Mouse (Mus musculus): Measurements from ENCODE around the gene Cox8a.

The Cox8a gene

DNA sequence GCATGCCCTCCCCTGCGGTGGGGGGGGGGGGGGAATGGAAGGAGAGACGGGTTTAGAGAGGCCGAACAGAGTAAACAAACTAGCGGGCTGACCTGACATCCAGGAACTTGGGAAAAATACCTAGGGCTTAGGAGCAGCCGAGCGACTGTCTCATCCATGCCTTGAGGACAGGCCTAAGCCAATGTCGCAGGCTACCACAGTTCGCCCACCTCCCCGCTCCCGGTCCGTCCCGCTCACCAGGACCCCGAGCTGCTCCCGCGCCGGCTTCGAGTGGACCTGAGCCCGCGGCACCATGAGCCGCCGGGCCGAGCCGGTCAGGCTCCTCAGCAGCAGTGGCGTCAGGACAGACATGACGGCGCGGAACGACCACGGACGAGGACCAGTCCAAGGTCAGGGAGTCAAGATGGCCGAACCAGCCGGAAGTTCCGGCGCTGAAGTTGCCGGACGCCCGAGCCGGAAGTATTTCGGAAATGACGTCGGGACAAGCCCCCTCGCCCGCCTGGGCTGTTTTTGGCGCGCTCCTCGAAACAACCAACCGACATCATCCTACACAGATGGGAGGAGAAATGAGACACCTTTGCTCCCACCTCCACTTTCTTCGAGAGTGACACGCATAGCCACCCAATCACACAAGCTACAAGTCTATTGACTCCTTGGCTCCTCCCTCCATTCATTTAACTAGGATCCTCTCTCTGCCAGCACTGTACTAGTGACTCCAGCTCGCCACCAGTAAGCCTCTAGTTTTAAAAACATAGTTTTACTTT lies at the start of gene Cox8a:
Gene Cox8a (minus strand): TSS at position 455 of the 764 bp plus-strand sequence.
- DNase-seq (ENCODE audit: low spot score in 2 of 2) = peak; percentile 97 to 98

- no peak for DNase-seq (ENCODE audit: low spot score in 2 of 2)
Measured at GRCm38 (mm10) chr19:7266421-7266831, 49.0 kb upstream of the Cox8a start.

DNA sequence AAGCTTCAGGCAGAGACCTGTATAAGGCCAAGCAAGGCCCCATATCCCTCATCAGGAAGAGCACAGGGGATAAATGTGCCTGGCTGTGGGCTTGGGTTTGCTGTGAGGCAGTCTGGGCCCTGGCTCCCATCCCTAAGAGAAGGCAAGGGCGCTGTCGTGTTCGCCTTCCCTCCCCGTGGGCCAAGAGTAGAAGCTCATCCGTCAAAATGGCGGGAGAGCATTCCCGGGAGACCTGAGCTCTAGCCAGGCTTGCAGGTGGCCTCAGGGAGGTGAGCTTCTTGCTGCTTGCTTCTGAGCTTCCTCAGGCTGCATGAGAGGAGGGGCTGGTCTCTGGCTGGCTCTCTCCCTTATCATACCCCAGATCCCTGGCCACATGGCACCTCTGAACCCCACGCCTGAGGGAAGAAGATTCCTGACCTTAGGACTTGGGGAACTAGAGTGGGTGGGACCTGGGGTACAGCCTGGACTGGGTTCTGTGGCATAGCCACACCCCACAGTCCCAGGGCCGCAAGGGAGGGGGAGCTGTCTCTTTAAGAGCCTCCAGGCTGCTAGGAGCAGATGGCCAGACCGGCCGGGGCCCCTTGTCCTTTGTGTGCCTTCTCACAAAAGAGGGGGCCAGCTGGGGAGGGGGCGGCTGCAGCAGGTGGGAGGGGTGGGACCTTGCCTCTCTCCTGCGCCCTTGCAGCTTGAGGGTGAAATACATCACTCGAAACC lies 48.2 kb upstream of the Cox8a start:
- no peak for DNase-seq (ENCODE audit: low spot score in 2 of 2)

- DNase-seq (ENCODE audit: low spot score in 2 of 2) = peak; percentile 72 to 74
Measured at GRCm38 (mm10) chr19:7264766-7265331, 47.4 kb upstream of the Cox8a start.

DNA sequence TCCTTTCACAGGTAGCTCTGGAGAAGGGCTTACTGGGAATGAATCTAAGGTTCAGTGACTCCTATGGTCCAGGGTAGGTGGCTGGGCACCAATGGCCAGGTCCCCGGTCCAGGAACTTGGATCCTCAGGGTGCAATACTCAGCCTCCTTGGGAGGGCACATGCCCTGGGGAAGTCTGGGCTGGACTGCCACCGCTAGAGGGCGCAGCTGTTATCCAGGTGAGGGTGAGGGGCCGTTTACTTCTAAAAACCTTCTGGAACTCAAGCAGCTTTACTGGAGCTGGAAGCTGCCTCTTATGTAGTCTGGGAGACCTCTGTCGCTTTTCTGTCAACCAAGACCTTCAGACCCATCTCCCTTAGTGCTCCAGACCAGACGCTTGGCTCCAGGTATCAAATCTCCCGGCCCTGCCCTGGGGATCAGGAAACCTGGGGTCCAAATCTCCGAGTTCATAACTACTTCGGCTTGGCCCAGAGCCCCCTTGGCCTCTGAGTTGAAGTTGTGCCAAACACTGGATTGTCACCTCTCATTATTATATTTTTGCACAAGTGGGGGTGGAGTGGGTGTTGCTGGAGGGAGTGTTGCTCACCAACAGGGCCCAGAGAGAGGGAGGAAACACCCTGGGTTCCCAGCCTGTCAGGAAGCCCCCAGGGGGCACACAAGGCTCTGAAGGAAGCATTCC lies 46.8 kb upstream of the Cox8a start:
- DNase-seq (ENCODE audit: low spot score in 2 of 2) = peak in 1 of 2 experiments; percentile 75

DNA sequence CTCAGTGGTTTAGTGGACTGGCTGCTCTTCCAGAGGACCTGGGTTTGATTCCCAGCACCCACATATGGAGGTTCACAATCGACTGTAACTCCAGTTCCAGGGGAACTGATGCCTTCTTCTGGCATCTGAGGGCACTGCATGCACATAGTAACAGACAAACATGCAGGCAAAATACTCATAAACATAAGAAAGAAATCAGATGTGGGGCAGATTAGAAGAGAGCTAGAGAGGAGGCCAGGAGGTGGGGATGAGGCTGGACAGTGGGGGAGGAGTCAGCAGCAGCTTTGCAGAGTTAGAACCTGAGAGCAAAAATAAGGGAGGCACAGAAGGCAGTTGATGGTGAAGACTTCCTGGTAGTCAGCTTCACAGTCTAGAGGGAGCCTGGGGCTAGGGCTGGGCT lies 45.2 kb upstream of the Cox8a start:
- DNase-seq (ENCODE audit: low spot score in 2 of 2) = no peak

GRCm38 (mm10) chr19:7261964-7262363 lies 44.5 kb upstream of the Cox8a start:
- DNase-seq (ENCODE audit: low spot score in 2 of 2) = no peak

DNA sequence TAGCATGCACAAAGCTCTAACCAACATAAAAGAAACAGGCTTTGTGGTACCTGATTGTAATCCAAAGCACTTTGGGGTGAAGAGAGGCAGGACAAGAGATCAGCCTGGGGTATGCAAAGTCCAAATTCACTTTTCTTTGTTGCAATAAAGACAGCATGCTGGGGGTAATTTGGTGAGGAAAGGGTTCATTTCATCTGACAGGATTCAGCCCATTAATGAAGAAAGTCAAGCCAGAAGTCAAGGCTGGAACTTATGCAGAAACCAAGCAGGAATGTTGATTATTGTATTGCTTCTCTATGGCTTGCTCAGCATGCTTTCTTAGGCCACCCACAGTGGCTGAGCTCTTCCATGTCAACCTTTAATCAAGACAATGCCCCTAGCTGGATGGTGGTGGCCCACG lies 44.1 kb upstream of the Cox8a start:
- no peak for DNase-seq (ENCODE audit: low spot score in 2 of 2)

DNA sequence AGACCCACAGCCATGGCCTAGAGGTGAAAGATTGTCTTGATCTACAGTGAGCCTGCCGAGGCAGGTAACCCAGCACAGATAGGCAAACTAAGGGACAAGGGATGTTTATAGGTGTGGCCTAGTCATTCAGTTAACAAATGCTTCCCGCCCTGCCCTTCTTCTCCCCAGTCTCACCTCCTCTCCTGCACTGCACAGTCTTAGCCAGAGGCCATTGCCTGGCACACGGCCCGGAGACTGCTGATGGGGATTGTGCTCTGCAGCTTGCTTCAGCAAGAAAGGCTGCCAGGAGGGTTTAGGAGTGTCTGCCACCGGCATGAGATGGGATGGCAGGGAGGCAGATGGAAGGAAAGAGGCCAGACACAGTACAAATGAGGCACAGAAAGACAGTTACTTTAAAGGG lies 40.5 kb upstream of the Cox8a start:
- DNase-seq (ENCODE audit: low spot score in 2 of 2) = no peak

DNA sequence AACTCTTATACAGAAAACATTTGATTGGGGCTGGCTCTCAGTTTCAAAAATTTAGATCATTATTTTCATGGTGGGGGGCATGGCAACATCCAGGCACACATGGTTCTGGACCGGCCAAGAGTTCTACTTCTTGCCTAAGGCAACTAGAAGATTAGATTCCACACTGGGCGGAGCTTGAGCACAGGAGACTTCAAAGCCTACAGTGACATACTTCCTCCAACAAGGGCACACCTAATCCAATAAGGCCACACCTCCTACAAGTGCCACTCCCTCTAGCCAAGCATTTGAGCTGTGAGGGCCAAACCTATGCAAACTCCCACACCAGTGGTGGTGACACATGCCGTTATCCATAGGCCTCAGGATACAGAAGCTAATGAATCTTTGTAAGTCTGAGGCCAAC lies 28.6 kb upstream of the Cox8a start:
- DNase-seq (ENCODE audit: low spot score in 2 of 2) = no peak

GRCm38 (mm10) chr19:7240782-7241690 lies 23.6 kb upstream of the Cox8a start, which contains the start of gene Naa40:
Gene Naa40, minus strand, starts transcription at chr19:7241183.
- peak; percentile 85 to 88 for DNase-seq (ENCODE audit: low spot score in 2 of 2)

DNA sequence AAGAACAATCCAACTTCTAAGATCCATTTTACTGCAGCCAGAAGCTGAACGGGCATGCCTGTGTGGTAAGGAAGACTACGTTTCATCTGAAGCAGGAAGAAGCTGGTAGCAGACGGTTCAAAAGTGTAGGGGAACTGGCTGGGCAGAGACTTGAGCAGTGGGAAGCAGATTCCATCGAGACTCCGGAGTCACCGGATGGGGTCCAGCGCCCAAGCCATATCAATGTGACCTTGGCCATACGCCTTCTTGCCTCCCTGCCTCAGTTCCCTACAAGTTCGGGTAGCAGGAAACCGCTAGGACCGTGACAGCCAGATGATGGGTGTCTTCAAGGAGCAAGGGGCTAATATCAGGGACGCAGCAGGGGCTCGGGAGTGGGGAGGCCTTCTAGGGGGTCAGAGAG lies 22.9 kb upstream of the Cox8a start:
- DNase-seq (ENCODE audit: low spot score in 2 of 2) = no peak

DNA sequence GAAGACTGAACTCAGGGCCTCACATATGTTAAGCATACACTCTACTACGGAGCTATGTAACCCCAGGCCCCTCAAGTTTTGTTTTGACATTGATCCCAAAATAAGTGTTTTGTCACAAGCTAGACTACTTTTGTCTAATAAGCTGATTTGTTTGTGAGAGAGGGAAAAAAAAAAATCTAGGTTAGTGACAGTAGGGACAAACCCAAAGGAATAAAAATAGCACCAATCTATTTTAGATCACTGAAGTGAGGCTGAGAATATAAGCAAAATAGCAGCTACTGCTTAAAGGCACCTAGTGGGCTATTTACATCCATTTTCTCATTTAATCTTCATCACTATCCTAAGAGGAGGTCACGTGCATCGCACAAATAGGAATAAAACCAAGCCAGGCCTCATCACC lies 22.2 kb upstream of the Cox8a start:
- DNase-seq (ENCODE audit: low spot score in 2 of 2) = no peak

DNA sequence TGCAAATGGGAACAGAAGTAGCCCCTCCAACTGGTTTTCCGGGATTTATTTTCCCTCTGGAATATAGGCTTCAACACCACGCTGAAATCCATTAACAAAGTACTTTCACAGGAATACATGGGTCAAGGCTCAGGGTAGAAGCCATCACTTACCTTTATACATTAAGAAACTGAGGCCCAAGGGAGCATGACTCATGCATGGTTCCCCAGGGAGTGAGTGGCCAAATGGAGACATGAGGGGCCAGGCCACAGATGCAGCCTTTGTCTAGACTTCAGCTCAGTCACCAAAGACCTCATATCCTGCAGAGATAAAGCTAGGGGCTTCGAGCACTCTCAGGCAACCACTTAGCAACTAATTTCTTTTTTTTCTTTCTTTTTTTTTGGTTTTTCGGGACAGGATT lies 19.3 kb upstream of the Cox8a start:
- DNase-seq (ENCODE audit: low spot score in 2 of 2) = no peak

DNA sequence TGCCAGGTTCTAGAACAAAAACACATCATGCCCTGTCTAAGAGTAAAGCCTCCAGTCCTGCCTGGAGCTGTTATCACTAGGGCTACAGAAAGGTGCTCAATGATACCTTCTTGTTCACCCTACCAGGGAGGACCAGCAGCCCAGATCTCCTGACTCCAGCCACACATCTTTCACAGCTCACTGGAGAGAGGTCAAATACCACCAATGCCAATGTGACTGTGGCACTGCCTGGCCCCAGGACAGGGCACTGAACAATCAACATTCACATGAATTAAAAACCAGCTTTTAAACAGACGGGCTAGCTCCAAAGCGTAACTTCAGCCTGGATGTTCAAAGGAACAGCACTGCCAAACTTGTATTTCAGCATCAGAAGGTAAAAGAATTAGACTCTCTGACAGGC lies 18.6 kb upstream of the Cox8a start:
- DNase-seq (ENCODE audit: low spot score in 2 of 2) = no peak

DNA sequence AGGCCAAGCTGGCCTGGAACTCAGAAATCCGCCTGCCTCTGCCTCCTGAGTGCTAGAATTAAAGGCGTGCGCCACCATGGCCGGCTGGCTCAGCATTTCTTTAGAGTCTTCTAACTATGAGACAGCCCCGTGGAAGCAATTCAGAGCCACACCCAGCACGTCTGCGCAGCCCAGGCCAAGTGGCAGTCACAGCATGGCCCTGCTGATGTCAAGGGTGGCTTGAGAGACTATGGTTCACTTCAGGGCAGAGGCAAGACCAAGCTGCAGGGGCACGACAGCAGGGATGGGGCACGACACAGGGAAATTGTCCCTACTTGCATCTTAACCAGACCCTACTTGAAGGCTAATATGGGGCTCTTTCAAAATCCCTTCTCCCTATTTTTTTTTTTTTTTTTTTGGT lies 18.0 kb upstream of the Cox8a start:
- no peak for DNase-seq (ENCODE audit: low spot score in 2 of 2)

DNA sequence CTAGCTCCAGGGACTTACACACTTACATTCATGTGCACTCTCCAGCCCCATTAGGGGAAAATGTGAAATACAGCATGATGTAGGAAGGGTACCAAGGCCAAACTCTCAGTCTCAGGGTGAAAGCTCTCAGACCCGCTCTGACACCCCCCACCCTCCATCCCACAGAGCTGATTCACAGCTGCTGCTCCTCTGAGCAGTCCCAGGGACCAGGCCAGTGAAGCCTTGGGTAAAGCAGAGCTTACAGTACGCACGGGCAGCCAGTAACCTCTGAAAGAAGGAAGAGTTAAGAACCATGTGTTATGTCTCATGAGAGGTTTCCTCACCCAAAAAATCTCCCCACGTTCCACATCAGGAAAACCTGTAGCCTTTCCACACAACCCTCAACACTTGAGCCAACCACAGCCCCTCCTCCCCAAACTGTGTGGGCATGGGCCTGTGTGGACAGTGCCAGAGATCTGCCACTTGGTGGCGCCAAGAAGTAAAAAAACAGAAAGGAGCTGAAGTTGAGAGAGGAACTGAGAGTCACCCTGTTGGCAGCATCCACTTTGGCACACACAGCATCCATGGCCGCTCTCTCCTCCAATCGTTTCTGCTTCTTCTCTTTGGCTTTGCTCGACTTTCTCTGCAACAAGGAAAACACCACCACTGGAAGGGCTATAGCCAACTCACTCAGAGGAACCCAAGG lies 17.3 kb upstream of the Cox8a start:
- peak; percentile 71 to 80 for DNase-seq (ENCODE audit: low spot score in 2 of 2)

DNA sequence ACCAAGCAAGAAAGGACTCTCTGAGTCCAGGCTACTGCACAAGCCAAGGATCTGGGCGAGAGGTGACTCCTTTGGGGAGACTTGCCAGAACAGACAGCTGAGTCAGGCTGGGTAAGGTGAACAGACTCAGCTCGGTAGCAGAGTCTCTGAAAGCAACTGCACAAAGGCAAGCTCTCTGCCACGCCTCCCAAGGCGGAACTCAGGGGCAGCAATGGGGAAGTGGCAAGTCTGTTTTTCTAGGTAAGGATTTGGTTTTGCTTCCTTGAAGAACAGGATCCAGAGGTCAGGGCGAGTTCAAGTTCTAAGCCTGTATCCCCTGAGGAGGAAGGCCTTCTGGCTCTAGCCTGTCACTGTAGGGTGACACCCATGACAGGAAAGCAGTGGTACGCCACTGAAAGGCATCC lies 9.1 kb upstream of the Cox8a start:
- no peak for DNase-seq (ENCODE audit: low spot score in 2 of 2)

DNA sequence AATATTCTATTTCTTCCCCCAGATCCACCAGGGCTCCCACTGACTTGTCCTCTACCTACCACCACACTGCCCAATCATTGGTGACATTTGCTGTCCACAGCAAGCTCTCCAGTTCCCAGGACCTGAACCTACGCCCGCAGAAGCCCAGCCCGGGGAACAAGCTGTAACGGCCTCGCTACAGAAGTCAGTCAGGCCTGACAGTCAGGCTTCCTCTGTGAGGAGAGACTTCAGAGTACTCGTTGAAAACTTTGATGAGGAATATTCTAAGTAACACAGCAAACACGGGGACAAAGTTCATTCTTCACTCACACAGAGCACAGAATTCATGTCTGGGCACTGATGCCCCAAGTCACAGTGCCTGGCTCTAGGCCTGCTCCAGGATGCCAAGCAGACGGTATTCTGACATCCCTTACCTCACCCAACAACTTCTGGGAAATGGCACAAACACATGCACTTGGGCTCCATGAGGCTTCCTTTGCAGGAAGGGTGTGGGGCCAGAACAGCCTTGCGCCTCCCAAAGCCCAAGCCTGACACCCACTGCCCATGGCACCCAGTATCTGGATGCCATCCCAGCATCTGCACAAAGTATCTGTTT lies 7.8 kb upstream of the Cox8a start:
- DNase-seq (ENCODE audit: low spot score in 2 of 2) = no peak

DNA sequence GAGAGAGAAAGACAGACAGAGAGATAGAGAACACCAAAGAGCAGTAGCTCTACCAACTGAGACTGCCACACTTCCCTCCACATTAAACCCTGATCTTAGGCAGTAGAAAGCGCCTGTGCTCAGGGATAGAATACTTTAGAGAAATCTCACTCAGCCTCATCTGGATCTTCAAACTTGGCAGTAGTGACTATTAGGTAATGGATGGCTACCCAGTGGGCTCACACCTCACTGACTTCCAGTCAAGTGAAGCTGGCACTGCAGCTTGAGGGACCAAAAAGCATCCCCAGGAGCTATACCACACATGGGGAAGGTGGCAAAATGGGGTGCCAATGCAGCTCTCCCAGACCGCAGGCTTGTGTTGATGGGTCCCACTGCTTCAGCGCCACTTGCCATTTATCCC lies 6.8 kb upstream of the Cox8a start:
- no peak for DNase-seq (ENCODE audit: low spot score in 2 of 2)

Data from heart, adult 9 months (tissue).